Mouse (Mus musculus) midbrain, embryonic 16.5 days (tissue): ENCODE measurements around the gene Slco1c1. TPM values are rescaled to one million over a fixed set of nuclear protein-coding genes. Genes with fewer than 3 reads are reported as not detected.

ENCODE experiments used
- ATAC-seq: fragments of 200-750 bp; cut with Nextera tagmentation; 2 replicates; pipeline ENCODE4 v1.8.0; 2017; ENCODE audit warnings: moderate TSS enrichment
- H3K27ac ChIP-seq: fragments of 300-500 bp; sonication (generic); 2 replicates; pipeline ENCODE4 v1.5.1; 2014; ENCODE audit warnings: mild to moderate bottlenecking, low read length, mixed read lengths
- H3K27me3 ChIP-seq: fragments of 300-500 bp; sonication (generic); 2 replicates; pipeline ENCODE4 v1.6.1; 2014; ENCODE audit warnings: low read depth, low read length, mixed read lengths; ENCODE audit not compliant: control insufficient read depth, insufficient read depth
- H3K36me3 ChIP-seq: fragments of 300-500 bp; sonication (generic); 2 replicates; pipeline ENCODE4 v1.6.1; 2014; ENCODE audit warnings: mild to moderate bottlenecking, low read length, moderate library complexity, mixed read lengths; ENCODE audit not compliant: control insufficient read depth, insufficient read depth
- H3K4me1 ChIP-seq: fragments of 300-500 bp; sonication (generic); 2 replicates; pipeline ENCODE4 v1.6.1; 2014; ENCODE audit warnings: mild to moderate bottlenecking, low read length, mixed read lengths; ENCODE audit not compliant: control insufficient read depth, insufficient read depth
- H3K4me2 ChIP-seq: fragments of 300-500 bp; sonication (generic); 2 replicates; pipeline ENCODE4 v1.6.1; 2014; ENCODE audit warnings: mild to moderate bottlenecking, low read length, mixed read lengths
- H3K4me3 ChIP-seq: fragments of 300-500 bp; sonication (generic); 2 replicates; pipeline ENCODE4 v1.5.1; 2014; ENCODE audit warnings: low read depth, mild to moderate bottlenecking, low read length, moderate library complexity, mixed read lengths
- H3K9ac ChIP-seq: fragments of 300-500 bp; sonication (generic); 2 replicates; pipeline ENCODE4 v1.6.1; 2014; ENCODE audit warnings: low read depth, low read length, mixed read lengths
- H3K9me3 ChIP-seq: fragments of 300-500 bp; sonication (generic); replicated peaks from 2 replicates; pipeline ENCODE4 v1.6.1; 2014; ENCODE audit warnings: mild to moderate bottlenecking, low read length, mixed read lengths; ENCODE audit not compliant: control insufficient read depth, poor library complexity, severe bottlenecking
- WGBS: fragments of 180-500 bp; shearing (Covaris S2); extraction: QIAGEN DNeasy Blood & Tissue Kit; methylation state at CpG from one replicate; pipeline ENCODE4 v1.1.7; 2014; 5-methylcytosine and 5-hydroxymethylcytosine counted together
- polyA plus RNA-seq: library from polyadenylated mRNA; unstranded; fragments of >200 nt; fragmentation: Nextera tagmentation; extraction: Ambion mirVana; gene quantifications from 2 replicates; pipeline ENCODE4 v1.2.1, GENCODE M21; 2015

The Slco1c1 gene
- polyA plus RNA-seq, 1 experiment from 2014 or later = 21.2 TPM

DNA sequence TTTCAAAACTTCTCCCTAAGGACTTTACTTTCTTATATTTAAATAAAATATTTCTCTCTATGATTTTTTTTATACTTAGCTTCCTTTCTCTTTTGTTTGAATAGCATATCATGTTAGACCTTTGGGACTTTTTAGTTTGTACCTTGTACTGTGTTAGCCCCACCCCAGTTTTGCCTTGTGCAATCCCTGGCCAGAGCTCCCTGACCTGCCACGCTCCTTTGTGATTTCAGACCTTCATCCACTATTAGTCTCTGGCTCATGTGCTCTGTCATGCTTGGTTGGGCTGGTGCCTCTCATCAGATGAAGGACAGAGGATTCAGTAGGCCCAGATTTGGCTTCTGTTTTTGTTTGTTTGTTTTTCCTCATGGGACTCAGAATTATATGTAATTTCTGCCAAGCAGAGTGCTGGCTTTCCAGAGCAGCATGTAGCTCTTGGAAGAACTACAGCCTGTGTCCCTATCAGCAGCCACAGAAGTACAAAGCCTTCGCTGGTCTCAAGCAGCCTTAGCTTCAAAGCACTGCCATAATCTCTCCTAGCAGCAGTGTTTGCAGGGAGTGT, 86.6 kb downstream of the Slco1c1 start:
- Histone ChIP-seq H3K9me3 (no peaks in the 10 kb centered on the region), H3K9ac (no peak overlapping the region), H3K36me3 (no peaks in the 10 kb centered on the region), H3K4me2 (no peak overlapping the region), H3K27me3 (no peaks in the 10 kb centered on the region), H3K27ac (no peak overlapping the region), H3K4me3 (no peak overlapping the region), H3K4me1 (no peaks in the 10 kb centered on the region)
- ATAC-seq = no peak
- 66% methylated on average over 2 of the region's 2 CpGs for WGBS

DNA sequence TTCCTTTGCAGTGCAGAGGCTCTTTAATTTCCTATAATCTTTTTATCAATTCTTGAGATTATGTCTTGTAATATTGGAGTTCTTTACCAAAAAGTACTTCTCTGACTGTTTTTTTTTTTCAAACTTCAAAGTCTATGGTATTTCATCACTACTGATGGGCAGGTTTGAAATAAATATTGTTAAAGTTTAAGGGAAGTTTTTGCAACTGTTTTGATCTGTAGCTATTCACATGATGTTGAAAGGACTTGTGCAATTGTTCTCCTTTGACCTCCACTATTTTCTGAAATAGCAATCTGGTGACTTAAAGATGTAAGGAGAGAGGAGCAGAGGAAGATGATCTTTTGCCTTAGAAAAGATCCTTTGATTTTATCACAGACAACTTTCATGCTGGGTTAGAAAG, 89.8 kb downstream of the Slco1c1 start:
- no peaks in the 10 kb centered on the region for H3K36me3 ChIP-seq
- no peak for ATAC-seq
- H3K4me3 ChIP-seq = no peak overlapping the region
- no peak overlapping the region for H3K9ac ChIP-seq
- no peak overlapping the region for H3K4me2 ChIP-seq
- no peaks in the 10 kb centered on the region for H3K4me1 ChIP-seq
- H3K27ac ChIP-seq = no peak overlapping the region
- no peaks in the 10 kb centered on the region for H3K27me3 ChIP-seq
- H3K9me3 ChIP-seq = no peaks in the 10 kb centered on the region

DNA sequence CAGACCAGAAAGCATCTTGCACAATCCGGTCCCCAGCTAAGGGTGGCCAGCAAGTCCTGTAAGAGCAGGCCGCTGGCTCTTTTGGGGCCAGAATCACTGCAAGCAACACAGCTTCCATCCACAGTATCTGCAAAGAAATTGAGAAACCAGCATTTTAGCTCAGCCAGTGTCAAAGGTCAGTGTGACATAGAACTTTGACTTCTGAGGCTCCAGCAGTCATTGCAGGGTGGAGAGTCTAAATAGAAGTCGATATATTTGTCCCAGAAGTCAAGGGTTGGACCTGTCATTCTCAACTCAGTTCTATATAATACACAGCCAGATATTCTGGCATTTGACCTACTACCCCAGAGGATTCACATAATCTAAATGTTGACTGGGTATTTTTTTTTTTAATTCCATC, 91.2 kb downstream of the Slco1c1 start:
- no peak for ATAC-seq
- Histone ChIP-seq H3K27me3 (no peaks in the 10 kb centered on the region), H3K4me1 (no peaks in the 10 kb centered on the region), H3K9me3 (no peaks in the 10 kb centered on the region), H3K36me3 (no peaks in the 10 kb centered on the region), H3K9ac (no peak overlapping the region), H3K4me3 (no peak overlapping the region), H3K4me2 (no peak overlapping the region), H3K27ac (no peak overlapping the region)
- WGBS = 90% methylated on average over 3 of the region's 3 CpGs

Other genes with a start within 250 kb of the Slco1c1 start
- not detected in 2 replicates for gene Slco1b2, start 105.2 kb downstream of the Slco1c1 start, polyA plus RNA-seq
- not detected in 2 replicates for gene Gm5724, start 249.4 kb downstream of the Slco1c1 start, polyA plus RNA-seq